Mouse (Mus musculus): ENCODE data around the gene Plcg1. TPM values are rescaled to one million over a fixed set of nuclear protein-coding genes. Genes with fewer than 3 reads are reported as not detected.

Plcg1 gene
- polyA plus RNA-seq, 1 experiment from 2014 or later: 80.6 TPM

Other genes with a start within 250 kb of the Plcg1 start
- gene Top1, start 85.4 kb upstream of the Plcg1 start, polyA plus RNA-seq (2014; fragmentation: Nextera tagmentation; extraction: Ambion mirVana): 101 and 105 TPM in 2 replicates
- gene Zhx3, start 141.7 kb downstream of the Plcg1 start, polyA plus RNA-seq (2014; fragmentation: Nextera tagmentation; extraction: Ambion mirVana): 10.3 and 10.7 TPM in 2 replicates
- gene Lpin3, start 149.4 kb downstream of the Plcg1 start, polyA plus RNA-seq (2014; fragmentation: Nextera tagmentation; extraction: Ambion mirVana): 0.24 and 0.29 TPM in 2 replicates
- 0.68 and 1.1 TPM in 2 replicates for gene Emilin3, start 181.0 kb downstream of the Plcg1 start, polyA plus RNA-seq (2014; fragmentation: Nextera tagmentation; extraction: Ambion mirVana)

Measured in neural tube, embryonic 11.5 days (tissue).